Mouse (Mus musculus): ENCODE measurements around the gene Sde2.
"Not testable (repeated sequence)": the region's sequence is repeated elsewhere in the genome, so short reads cannot be mapped to it uniquely, and the experiment has no call there.

Sde2 gene

GRCm38 (mm10) chr1:180888556-180889042 is 37.7 kb downstream of the Sde2 start:
- DNase-seq (ENCODE audit: low spot score): peak; percentile 9

DNA sequence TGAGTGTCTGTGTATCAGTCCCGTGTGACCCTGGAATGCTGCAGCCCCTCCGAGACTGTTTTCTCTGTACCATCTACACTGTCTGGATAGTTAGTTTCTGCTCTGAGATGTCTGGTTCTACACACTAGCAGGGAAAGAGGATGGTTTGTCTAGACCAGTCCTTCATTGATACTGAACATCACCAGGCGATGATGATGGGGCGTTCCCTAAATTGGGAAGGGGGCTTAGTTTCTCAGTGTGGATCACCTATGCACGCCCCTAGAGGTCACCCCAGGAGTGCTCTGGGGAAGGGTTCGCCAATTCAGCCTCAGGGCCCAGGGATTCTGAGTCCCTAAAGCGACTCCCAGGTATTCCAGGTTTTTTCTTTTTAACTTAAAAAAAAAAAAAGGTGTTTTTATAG is 38.2 kb downstream of the Sde2 start:
- DNase-seq (ENCODE audit: low spot score): no peak

- DNase-seq (ENCODE audit: low spot score): peak; percentile 28
Observed at GRCm38 (mm10) chr1:180889841-180890240, 38.9 kb downstream of the Sde2 start.

- no peak for DNase-seq (ENCODE audit: low spot score)
Observed at GRCm38 (mm10) chr1:180892808-180893207, 41.9 kb downstream of the Sde2 start, which contains the start of gene Lefty2. Lefty2 (plus strand) TSS chr1:180893108.

DNA sequence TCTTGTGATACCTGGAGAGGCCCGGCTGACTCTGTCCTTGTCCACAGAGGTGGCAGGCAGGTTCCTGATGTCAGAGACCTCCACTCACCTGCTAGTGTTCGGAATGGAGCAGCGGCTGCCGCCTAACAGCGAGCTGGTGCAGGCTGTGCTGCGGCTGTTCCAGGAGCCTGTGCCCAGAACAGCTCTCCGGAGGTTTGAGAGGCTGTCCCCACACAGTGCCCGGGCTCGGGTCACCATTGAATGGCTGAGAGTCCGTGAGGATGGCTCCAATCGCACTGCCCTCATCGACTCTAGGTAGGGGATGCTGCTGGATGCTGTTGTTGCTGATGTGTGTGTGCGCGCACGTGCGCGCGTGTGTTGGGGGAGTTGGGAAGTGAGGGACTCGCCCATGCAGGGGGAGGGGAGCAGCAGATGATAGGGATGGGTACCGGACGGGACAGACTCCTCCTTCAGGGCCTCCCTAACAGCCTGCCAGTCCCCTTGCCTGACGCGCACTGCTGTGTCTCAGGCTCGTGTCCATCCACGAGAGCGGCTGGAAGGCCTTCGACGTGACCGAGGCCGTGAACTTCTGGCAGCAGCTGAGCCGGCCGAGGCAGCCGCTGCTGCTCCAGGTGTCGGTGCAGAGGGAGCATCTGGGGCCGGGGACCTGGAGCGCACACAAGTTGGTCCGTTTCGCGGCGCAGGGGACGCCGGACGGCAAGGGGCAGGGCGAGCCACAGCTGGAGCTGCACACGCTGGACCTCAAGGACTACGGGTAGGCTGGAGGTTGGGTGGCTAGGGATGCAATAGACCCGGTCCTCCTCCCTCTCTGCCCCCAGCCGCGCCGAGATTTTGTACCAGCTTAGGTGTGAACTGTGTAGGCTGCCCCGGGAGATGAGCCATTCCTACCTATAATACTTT is 43.4 kb downstream of the Sde2 start:
- DNase-seq (ENCODE audit: low spot score): not testable (repeated sequence)

DNA sequence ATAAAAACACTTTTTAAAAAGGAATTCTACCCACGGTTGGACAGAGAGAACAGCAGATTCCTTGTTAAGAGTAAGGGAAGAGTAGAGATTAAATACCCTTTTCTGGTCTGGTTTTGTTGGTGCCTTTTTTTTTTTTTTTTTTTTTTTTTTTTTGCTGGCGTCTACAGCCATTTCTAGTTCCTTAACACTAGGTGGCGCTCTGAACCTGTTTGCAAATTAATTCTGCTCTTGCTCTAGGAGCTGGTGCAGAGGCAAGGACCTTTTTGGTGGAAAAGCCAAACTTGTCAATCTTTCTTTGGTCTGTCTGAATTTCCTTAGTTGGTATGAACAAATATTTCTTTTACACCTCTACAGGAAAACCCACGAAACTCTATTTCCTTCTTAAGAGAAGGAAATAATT is 50.2 kb downstream of the Sde2 start:
- DNase-seq (ENCODE audit: low spot score): peak; percentile 79

- DNase-seq (ENCODE audit: low spot score): no peak
Observed at GRCm38 (mm10) chr1:180902915-180903314, 52.0 kb downstream of the Sde2 start.

DNA sequence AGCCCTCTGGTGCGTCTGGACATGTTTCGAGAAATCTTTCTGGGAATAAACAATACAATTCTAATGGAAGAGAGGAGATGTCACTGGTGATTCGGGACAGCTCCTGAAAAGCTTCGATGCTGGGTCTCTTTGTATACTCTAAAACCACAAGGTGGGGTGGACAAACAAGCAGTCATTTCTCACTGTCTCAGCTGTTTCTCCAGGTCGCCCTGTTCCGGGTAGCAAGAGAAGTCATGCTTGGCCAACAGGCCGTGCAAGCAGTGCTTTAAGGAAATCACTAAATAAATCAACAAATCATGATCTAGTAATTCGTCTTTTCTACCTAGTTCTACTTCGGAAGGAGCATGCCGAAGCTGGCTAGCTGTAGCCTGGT is 52.7 kb downstream of the Sde2 start:
- DNase-seq (ENCODE audit: low spot score): no peak

GRCm38 (mm10) chr1:180904039-180904814 is 53.3 kb downstream of the Sde2 start, which contains the start of gene Pycr2:
Pycr2 (plus strand) TSS chr1:180904293.
- peak; percentile 96 for DNase-seq (ENCODE audit: low spot score)

- no peak for DNase-seq (ENCODE audit: low spot score)
Observed at GRCm38 (mm10) chr1:180904815-180905080, 53.8 kb downstream of the Sde2 start.

GRCm38 (mm10) chr1:180905307-180905706 is 54.4 kb downstream of the Sde2 start:
- no peak for DNase-seq (ENCODE audit: low spot score)

GRCm38 (mm10) chr1:180905876-180906275 is 54.9 kb downstream of the Sde2 start:
- DNase-seq (ENCODE audit: low spot score): no peak

DNA sequence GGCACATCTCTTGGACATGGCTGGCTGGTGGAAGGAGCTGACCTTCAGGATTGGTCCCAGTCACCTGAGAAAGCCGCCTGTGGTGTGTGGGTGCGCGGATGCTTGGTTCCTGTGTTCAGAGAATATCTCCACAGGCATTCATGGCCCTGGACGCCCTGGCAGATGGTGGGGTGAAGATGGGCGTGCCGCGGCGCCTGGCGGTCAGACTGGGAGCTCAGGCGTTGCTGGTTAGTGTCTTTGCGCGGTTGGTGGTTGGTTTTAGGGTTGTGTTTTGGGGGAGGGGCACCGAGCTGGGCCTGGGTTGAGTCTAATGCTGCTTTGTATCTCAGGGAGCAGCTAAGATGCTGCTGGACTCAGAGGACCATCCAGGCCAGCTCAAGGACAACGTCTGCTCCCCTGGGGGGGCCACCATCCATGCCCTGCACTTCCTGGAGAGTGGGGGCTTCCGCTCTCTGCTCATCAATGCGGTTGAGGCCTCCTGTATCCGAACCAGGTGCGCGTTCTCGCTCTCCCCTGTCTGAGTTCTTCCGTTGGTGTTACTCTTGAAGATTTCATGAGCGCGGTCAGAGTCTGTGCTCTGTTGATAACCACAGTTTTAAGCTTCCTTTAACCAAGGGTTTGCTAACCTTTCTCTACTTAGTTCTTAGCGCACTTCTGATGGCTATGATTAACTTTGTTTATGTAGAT is 55.7 kb downstream of the Sde2 start:
- no peak for DNase-seq (ENCODE audit: low spot score)

DNA sequence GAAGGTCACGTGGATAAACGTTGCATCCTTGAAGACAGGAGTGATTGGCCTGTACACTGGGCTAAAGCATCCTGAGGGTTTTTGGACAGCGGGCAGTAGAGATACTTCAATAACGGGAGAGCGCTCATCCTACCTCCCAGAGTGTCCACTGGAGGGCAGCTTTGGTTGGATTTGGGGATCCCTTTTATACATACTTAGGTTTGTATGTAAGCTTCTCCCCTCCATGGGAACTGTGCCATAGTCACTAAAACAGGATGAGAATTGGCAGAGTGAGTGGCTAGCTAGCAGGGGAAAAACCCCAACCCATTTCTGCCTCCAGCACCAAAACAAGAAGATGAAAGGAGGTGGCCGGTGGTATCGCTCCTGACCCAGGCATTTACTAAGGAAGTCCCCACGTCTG is 60.2 kb downstream of the Sde2 start:
- peak; percentile 39 for DNase-seq (ENCODE audit: low spot score)

GRCm38 (mm10) chr1:180911653-180912287 is 60.8 kb downstream of the Sde2 start:
- no peak for DNase-seq (ENCODE audit: low spot score)

DNA sequence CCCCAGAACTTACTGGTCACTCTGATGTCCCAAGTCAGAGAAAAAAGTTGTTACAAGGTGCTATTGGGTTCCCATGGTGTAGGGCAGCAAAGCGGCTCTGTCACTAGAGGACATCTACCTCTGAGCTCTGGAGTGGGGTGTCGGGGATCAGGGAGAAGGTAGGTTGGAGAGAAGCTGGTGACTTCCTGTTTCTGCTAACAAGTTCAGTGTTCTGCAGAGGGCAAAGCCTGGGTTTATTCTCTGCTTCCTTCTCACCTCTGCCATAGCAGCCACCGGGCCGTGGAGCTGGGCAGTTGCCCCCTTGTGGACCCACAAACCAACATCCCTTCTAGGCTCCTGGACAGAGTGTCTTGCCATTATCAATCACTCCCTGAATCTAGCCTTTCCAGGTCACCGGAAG is 61.9 kb downstream of the Sde2 start:
- DNase-seq (ENCODE audit: low spot score): no peak

DNA sequence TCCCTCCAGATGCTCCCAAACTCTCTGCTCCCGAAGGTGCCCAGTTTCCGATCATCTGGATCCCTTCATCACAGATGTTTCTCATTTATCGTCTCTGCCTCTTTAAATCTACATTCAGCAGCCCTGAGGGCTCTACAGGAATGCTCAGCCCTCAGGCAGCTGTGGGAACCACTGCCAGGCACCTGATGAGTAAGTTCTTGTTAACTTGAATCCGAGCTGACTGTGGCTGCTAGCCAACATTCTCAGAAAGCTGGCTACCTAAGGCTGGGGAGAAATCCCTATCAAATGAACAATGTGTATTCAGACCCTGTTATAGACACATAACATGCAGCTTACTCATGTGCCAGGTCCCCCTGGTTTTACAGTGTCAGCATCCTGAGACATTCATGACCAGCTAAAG is 62.9 kb downstream of the Sde2 start:
- DNase-seq (ENCODE audit: low spot score): no peak

DNA sequence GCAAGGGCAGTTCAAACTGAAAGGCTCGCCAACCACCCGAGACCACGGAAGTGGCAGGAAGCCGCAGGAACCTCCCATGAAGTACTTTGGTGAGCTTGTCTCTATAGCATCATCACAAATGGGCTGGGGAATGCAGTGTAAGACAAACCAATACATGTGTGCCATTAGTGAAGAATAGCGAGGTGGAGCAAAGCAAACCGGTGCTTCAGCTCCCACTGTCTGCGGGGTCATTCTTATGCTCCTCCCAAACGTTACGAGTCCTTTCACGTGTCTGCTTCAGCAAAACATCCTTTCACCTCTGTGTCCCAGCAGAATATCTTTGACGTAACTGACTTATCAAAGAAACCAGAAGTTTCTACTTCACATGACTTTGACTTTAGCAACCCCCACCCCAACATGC is 65.5 kb downstream of the Sde2 start:
- no peak for DNase-seq (ENCODE audit: low spot score)

DNA sequence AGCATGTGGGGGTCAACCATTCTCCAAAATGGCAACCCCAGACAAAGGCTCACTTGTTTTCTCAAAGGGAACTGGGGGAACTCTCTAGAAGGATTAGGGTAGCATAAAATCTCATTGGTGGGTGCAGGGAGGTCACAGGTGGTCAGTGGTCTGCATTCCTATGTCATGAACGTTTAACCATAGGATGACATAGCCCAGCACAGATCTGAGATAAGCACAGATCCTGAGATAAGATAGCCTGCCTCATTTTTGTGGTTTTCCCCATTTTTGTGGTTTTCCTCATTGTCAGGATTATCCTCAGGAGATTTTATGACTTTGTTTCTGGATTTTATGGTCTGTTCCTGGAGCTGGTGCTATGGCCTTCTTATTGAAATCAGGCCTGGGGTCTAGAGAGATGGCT is 66.1 kb downstream of the Sde2 start:
- DNase-seq (ENCODE audit: low spot score): no peak

All from retina, embryonic 14.5 days (tissue).